Mouse (Mus musculus): ENCODE data around the gene Gm4707. TPM values are rescaled to one million over a fixed set of nuclear protein-coding genes. Genes with fewer than 3 reads are reported as not detected.
"Not testable (repeated sequence)": the region's sequence is repeated elsewhere in the genome, so short reads cannot be mapped to it uniquely, and the experiment has no call there.

Gm4707 gene
- polyA plus RNA-seq, 1 experiment from 2014 or later = 0.44 TPM

- no peaks in the 10 kb centered on the region for H3K27me3 ChIP-seq (replicated peaks; ENCODE audit: insufficient read depth, low read length)
- H3K9ac ChIP-seq (replicated peaks; ENCODE audit: low read depth) = no peak overlapping the region
- DNase-seq (ENCODE audit: low spot score) = no peak
- no peaks in the 10 kb centered on the region for H3K9me3 ChIP-seq (ENCODE audit: low read length)
- H3K36me3 ChIP-seq (ENCODE audit: insufficient read depth, low read length) = no peaks in the 10 kb centered on the region
- no peak for ATAC-seq
- no peaks in the 10 kb centered on the region; the same call in 1 of the 2 replicates for H3K4me1 ChIP-seq (ENCODE audit: insufficient read depth, low read depth, low read length)
- H3K4me3 ChIP-seq (ENCODE audit: low read depth, low read length) = no peak overlapping the region
- H3K4me2 ChIP-seq (replicated peaks; ENCODE audit: low read depth, low read length) = peak overlapping the region; percentile 84
- TF ChIP-seq CTCF (IDR thresholded peaks at IDR 0.05) (no peak), EP300 (IDR thresholded peaks at IDR 0.05) (no peak)
- no peak overlapping the region for H3K27ac ChIP-seq (ENCODE audit: low read length)
- WGBS = 73% methylated on average over 7 of the region's 7 CpGs
Measured at GRCm38 (mm10) chr17:71476346-71477020, 16.8 kb upstream of the Gm4707 start.

- peak; percentile 64 for DNase-seq (ENCODE audit: low spot score)
- Histone ChIP-seq H3K4me3 (ENCODE audit: low read depth, low read length) (peak overlapping the region; percentile 73), H3K4me1 (ENCODE audit: insufficient read depth, low read depth, low read length) (no peaks in the 10 kb centered on the region; the same call in 1 of the 2 replicates), H3K9ac (replicated peaks; ENCODE audit: low read depth) (peak overlapping the region; percentile 82), H3K36me3 (ENCODE audit: insufficient read depth, low read length) (no peaks in the 10 kb centered on the region), H3K27ac (ENCODE audit: low read length) (peak overlapping the region; percentile 97), H3K27me3 (replicated peaks; ENCODE audit: insufficient read depth, low read length) (no peaks in the 10 kb centered on the region), H3K4me2 (replicated peaks; ENCODE audit: low read depth, low read length) (peak overlapping the region; percentile 84), H3K9me3 (ENCODE audit: low read length) (no peaks in the 10 kb centered on the region)
- ATAC-seq = peak; percentile 57
- TF ChIP-seq EP300 (IDR thresholded peaks at IDR 0.05) (no peak), CTCF (IDR thresholded peaks at IDR 0.05) (no peak)
- WGBS = under 1% methylated on average over 31 of the region's 31 CpGs
Measured at GRCm38 (mm10) chr17:71475705-71476089, 16.0 kb upstream of the Gm4707 start.

- no peaks in the 10 kb centered on the region; the same call in 1 of the 2 replicates for H3K4me1 ChIP-seq (ENCODE audit: insufficient read depth, low read depth, low read length)
- peak within 1 kb of the TSS; percentile 97 for H3K27ac ChIP-seq (ENCODE audit: low read length)
- no peaks in the 10 kb centered on the region for H3K36me3 ChIP-seq (ENCODE audit: insufficient read depth, low read length)
- peak within 1 kb of the TSS; percentile 73 for H3K4me3 ChIP-seq (ENCODE audit: low read depth, low read length)
- TF ChIP-seq CTCF (IDR thresholded peaks at IDR 0.05) (peak; percentile 33), EP300 (IDR thresholded peaks at IDR 0.05) (no peak)
- H3K9ac ChIP-seq (replicated peaks; ENCODE audit: low read depth) = peak within 1 kb of the TSS; percentile 82
- H3K27me3 ChIP-seq (replicated peaks; ENCODE audit: insufficient read depth, low read length) = no peaks in the 10 kb centered on the region
- WGBS = under 1% methylated on average over 93 of the region's 109 CpGs
- H3K9me3 ChIP-seq (ENCODE audit: low read length) = no peaks in the 10 kb centered on the region
- peak within 1 kb of the TSS; percentile 84 for H3K4me2 ChIP-seq (replicated peaks; ENCODE audit: low read depth, low read length)
- DNase-seq (ENCODE audit: low spot score) (peak; percentile 98), ATAC-seq (peak; percentile 97)
Measured at GRCm38 (mm10) chr17:71474762-71475704, 15.3 kb upstream of the Gm4707 start, which contains the start of gene Smchd1. Gene Smchd1, minus strand, starts transcription at chr17:71475343.

GRCm38 (mm10) chr17:71474128-71474527 is 14.4 kb upstream of the Gm4707 start:
- ATAC-seq = no peak
- peak overlapping the region; percentile 73 for H3K4me3 ChIP-seq (ENCODE audit: low read depth, low read length)
- H3K27ac ChIP-seq (ENCODE audit: low read length) = no peak overlapping the region
- 11% methylated on average over 8 of the region's 8 CpGs for WGBS
- no peaks in the 10 kb centered on the region for H3K9me3 ChIP-seq (ENCODE audit: low read length)
- no peaks in the 10 kb centered on the region; the same call in 1 of the 2 replicates for H3K4me1 ChIP-seq (ENCODE audit: insufficient read depth, low read depth, low read length)
- no peak for DNase-seq (ENCODE audit: low spot score)
- no peaks in the 10 kb centered on the region for H3K36me3 ChIP-seq (ENCODE audit: insufficient read depth, low read length)
- peak overlapping the region; percentile 82 for H3K9ac ChIP-seq (replicated peaks; ENCODE audit: low read depth)
- peak overlapping the region; percentile 84 for H3K4me2 ChIP-seq (replicated peaks; ENCODE audit: low read depth, low read length)
- TF ChIP-seq CTCF (IDR thresholded peaks at IDR 0.05) (no peak), EP300 (IDR thresholded peaks at IDR 0.05) (no peak)
- H3K27me3 ChIP-seq (replicated peaks; ENCODE audit: insufficient read depth, low read length) = no peaks in the 10 kb centered on the region

- Histone ChIP-seq H3K27ac (ENCODE audit: low read length) (no peak overlapping the region), H3K4me1 (ENCODE audit: insufficient read depth, low read depth, low read length) (no peaks in the 10 kb centered on the region; the same call in 1 of the 2 replicates), H3K9ac (replicated peaks; ENCODE audit: low read depth) (no peak overlapping the region), H3K4me2 (replicated peaks; ENCODE audit: low read depth, low read length) (no peak overlapping the region), H3K27me3 (replicated peaks; ENCODE audit: insufficient read depth, low read length) (no peaks in the 10 kb centered on the region), H3K36me3 (ENCODE audit: insufficient read depth, low read length) (no peaks in the 10 kb centered on the region), H3K9me3 (ENCODE audit: low read length) (no peaks in the 10 kb centered on the region), H3K4me3 (ENCODE audit: low read depth, low read length) (no peak overlapping the region)
- ATAC-seq (no peak), DNase-seq (ENCODE audit: low spot score) (no peak)
- TF ChIP-seq CTCF (IDR thresholded peaks at IDR 0.05) (no peak), EP300 (IDR thresholded peaks at IDR 0.05) (no peak)
- WGBS = 67% methylated on average over 2 of the region's 2 CpGs
Measured at GRCm38 (mm10) chr17:71471261-71471660, 11.5 kb upstream of the Gm4707 start.

- Histone ChIP-seq H3K27me3 (replicated peaks; ENCODE audit: insufficient read depth, low read length) (no peaks in the 10 kb centered on the region), H3K9me3 (ENCODE audit: low read length) (no peaks in the 10 kb centered on the region), H3K36me3 (ENCODE audit: insufficient read depth, low read length) (0 out of 2 replicates have a peak, but pooled peaks cover 4% of the 10 kb centered on the region), H3K27ac (ENCODE audit: low read length) (no peak overlapping the region), H3K4me1 (ENCODE audit: insufficient read depth, low read depth, low read length) (no peaks in the 10 kb centered on the region), H3K9ac (replicated peaks; ENCODE audit: low read depth) (no peak overlapping the region), H3K4me2 (replicated peaks; ENCODE audit: low read depth, low read length) (no peak overlapping the region), H3K4me3 (ENCODE audit: low read depth, low read length) (no peak overlapping the region)
- WGBS = 90% methylated on average over 3 of the region's 3 CpGs
- DNase-seq (ENCODE audit: low spot score) = no peak
- TF ChIP-seq EP300 (IDR thresholded peaks at IDR 0.05) (no peak), CTCF (IDR thresholded peaks at IDR 0.05) (no peak)
- ATAC-seq = no peak
Measured at GRCm38 (mm10) chr17:71460312-71460711, 594 bp upstream of the Gm4707 start.

GRCm38 (mm10) chr17:71457361-71457760 is 2.4 kb downstream of the Gm4707 start:
- H3K9ac ChIP-seq (replicated peaks; ENCODE audit: low read depth); H3K4me3 ChIP-seq (ENCODE audit: low read depth, low read length); H3K9me3 ChIP-seq (ENCODE audit: low read length); H3K27me3 ChIP-seq (replicated peaks; ENCODE audit: insufficient read depth, low read length); H3K4me2 ChIP-seq (replicated peaks; ENCODE audit: low read depth, low read length); ATAC-seq; H3K27ac ChIP-seq (ENCODE audit: low read length); DNase-seq (ENCODE audit: low spot score); H3K36me3 ChIP-seq (ENCODE audit: insufficient read depth, low read length); H3K4me1 ChIP-seq (ENCODE audit: insufficient read depth, low read depth, low read length): not testable (repeated sequence)
- WGBS = 89% methylated on average over 6 of the region's 6 CpGs

All from lung, postnatal 0 days (tissue).